Mouse (Mus musculus) testis, adult 2 months (tissue): ENCODE data around the gene Vmn2r97.
"Not testable (repeated sequence)": the region's sequence is repeated elsewhere in the genome, so short reads cannot be mapped to it uniquely, and the experiment has no call there.

Experiments used
- CTCF ChIP-seq: fragments of 200-500 bp; IDR thresholded peaks from 2 replicates; pipeline ENCODE4 v1.5.1; 2012; ENCODE audit warnings: low read depth, mild to moderate bottlenecking, inconsistent platforms, low read length, moderate library complexity; ENCODE audit not compliant: control insufficient read depth, insufficient read depth, insufficient replicate concordance
- POLR2A ChIP-seq: fragments of 200-500 bp; IDR thresholded peaks from 2 replicates; pipeline ENCODE4 v1.6.1; 2012; ENCODE audit warnings: low read depth, mild to moderate bottlenecking, inconsistent platforms, low read length, moderate library complexity; ENCODE audit not compliant: control insufficient read depth

- not testable (repeated sequence) for TF ChIP-seq POLR2A, CTCF
These were observed at the start of gene Vmn2r97 for GRCm38 (mm10) chr17:18914000-18914399.
